ENCODE assay signal across 14 mouse cellular contexts in genomic region chr17:4825221-4825895, GRCm38 (mm10).
A peak's percentile ranks its signal among the peaks of the same experiment; 100 is the strongest.
DNase-seq lines count a peak whose midpoint lies in the region.
"Had no signal": no experiment of that assay in that cellular context is flagged by ENCODE, and none has a peak within 500 bp of the region (broad histone marks: within the 10 kb centered on the region; RNA-seq: fewer than 3 reads in every experiment).

No protein-coding gene starts in this region.

- DNase-seq in kidney, adult 8-10 months: peak; percentile 11 to 21
- no peak for DNase-seq in kidney, postnatal 25 days
- peak; percentile 23 for DNase-seq in 3T3-L1 (ENCODE audit: low read depth, low spot score)
- DNase-seq in NIH3T3 (ENCODE audit: low read depth): peak; percentile 36
- peak; percentile 27 for DNase-seq in fibroblast of lung, adult 2 months (ENCODE audit: low read depth)
- DNase-seq in adrenal gland, postnatal 14 days: no peak
- DNase-seq in lung, postnatal 4 days: no peak
- DNase-seq in natural killer cell, adult 2 months (ENCODE audit: low spot score in 2 of 2): no peak
- DNase-seq: adrenal gland, postnatal 10 days; cerebellum, adult 2 months; cerebellum, postnatal 36 days; gastrocnemius, postnatal 25 days; heart, adult 2 months; right cerebral cortex, postnatal 25 days had no signal

Comparison
In these comparisons a context has a peak if more than half of its experiments do, and no peak if none do; other contexts are left out.
1. DNase-seq: peak in kidney, adult 8-10 months (2 of 2), 3T3-L1 (single experiment), NIH3T3 (single experiment) and fibroblast of lung, adult 2 months (single experiment); none in kidney, postnatal 25 days (0 of 2), adrenal gland, postnatal 14 days (single experiment), lung, postnatal 4 days (0 of 2) and natural killer cell, adult 2 months (0 of 2).